Mouse (Mus musculus) erythroblast, embryonic 14.5 days (primary cell): ENCODE measurements around the gene Serp2.

Experiments used
- GATA1 ChIP-seq: IDR thresholded peaks from 2 replicates; pipeline ENCODE4 v1.6.1; 2012; ENCODE audit warnings: low read length, inconsistent platforms, mixed read lengths
- TAL1 ChIP-seq: IDR thresholded peaks from 3 replicates; pipeline ENCODE4 v1.6.1; 2012; ENCODE audit warnings: low read length, inconsistent platforms, mixed read lengths

GRCm38 (mm10) chr14:76605931-76606534, 49.3 kb upstream of the Serp2 start:
- TF ChIP-seq TAL1 (no peak), GATA1 (no peak)
